Mouse (Mus musculus) liver, embryonic 12.5 days (tissue): ENCODE results near the gene Dnajb7. TPM values are rescaled to one million over a fixed set of nuclear protein-coding genes. Genes with fewer than 3 reads are reported as not detected.
A peak's percentile ranks its signal among the peaks of the same experiment; 100 is the strongest.

Experiments used
- ATAC-seq: fragments of 200-750 bp; cut with Nextera tagmentation; 2 replicates; pipeline ENCODE4 v1.8.0; 2017; ENCODE audit warnings: moderate number of reproducible peaks, mild to moderate bottlenecking, moderate library complexity
- H3K27ac ChIP-seq: fragments of 300-500 bp; sonication (generic); 2 replicates; pipeline ENCODE4 v1.5.1; 2016; ENCODE audit warnings: mild to moderate bottlenecking
- H3K27me3 ChIP-seq: fragments of 300-500 bp; sonication (generic); replicated peaks from 2 replicates; pipeline ENCODE4 v1.6.1; 2016; ENCODE audit warnings: mild to moderate bottlenecking, moderate library complexity
- H3K36me3 ChIP-seq: fragments of 300-500 bp; sonication (generic); 2 replicates; pipeline ENCODE4 v1.6.1; 2016; ENCODE audit warnings: mild to moderate bottlenecking, moderate library complexity
- H3K4me1 ChIP-seq: fragments of 300-500 bp; sonication (generic); 2 replicates; pipeline ENCODE4 v1.6.1; 2016
- H3K4me2 ChIP-seq: fragments of 300-500 bp; sonication (generic); 2 replicates; pipeline ENCODE4 v1.6.1; 2016; ENCODE audit warnings: mild to moderate bottlenecking, moderate library complexity
- H3K4me3 ChIP-seq: fragments of 300-500 bp; sonication (generic); 2 replicates; pipeline ENCODE4 v1.5.1; 2016; ENCODE audit warnings: mild to moderate bottlenecking, moderate library complexity
- H3K9ac ChIP-seq: fragments of 300-500 bp; sonication (generic); 2 replicates; pipeline ENCODE4 v1.6.1; 2016; ENCODE audit warnings: mild to moderate bottlenecking, moderate library complexity
- H3K9me3 ChIP-seq: fragments of 300-500 bp; sonication (generic); replicated peaks from 2 replicates; pipeline ENCODE4 v1.6.1; 2016; ENCODE audit warnings: mild to moderate bottlenecking, moderate library complexity
- WGBS: fragments of 180-500 bp; shearing (Covaris S2); methylation state at CpG from one replicate; pipeline ENCODE4 v1.1.7; 2016; ENCODE audit not compliant: insufficient replicate concordance; 5-methylcytosine and 5-hydroxymethylcytosine counted together
- polyA plus RNA-seq: library from polyadenylated mRNA; unstranded; fragments of >200 nt; fragmentation: Nextera tagmentation; extraction: Ambion mirVana; gene quantifications from 2 replicates; pipeline ENCODE4 v1.2.1, GENCODE M21; 2016

The Dnajb7 gene
- polyA plus RNA-seq, 1 experiment from 2014 or later: 1.3 TPM

DNA sequence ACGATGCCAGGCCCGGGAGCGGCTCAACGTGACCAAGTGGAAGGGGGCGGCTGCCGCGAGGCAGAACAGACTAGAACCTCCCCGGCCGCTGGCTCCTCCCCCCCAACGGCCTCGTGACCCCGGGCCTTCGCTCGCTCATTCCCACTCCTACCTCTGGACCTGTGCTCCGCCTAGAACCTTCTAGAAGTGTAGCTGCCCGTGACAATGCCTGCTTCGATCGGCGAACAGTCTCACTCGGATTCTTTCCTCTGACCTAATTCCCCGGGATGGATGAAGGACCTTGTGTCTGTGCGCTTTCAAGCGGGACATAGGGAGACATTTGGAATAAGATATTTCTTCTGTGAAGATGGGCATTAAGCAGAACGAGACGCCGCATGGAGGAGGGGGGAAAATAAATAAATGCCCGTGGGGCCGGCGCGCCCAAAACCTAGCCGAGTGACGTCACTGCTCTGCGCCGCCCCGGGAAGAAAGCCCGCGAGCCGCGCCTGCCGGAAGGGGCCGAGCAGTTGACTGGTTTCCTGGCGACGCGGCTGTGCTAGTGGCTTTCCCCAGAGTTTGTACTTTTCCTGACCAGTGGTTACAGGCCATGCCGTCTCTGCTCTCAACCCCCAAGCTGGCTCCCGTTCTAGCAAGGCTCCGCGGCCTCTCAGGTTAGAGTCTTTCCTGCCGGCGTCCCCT, 8.3 kb downstream of the Dnajb7 start, which contains the start of the genes St13 and Xpnpep3:
St13 (minus strand) TSS at position 440 of the 678 bp plus-strand sequence.
Xpnpep3 (plus strand) TSS at position 501 of the 678 bp plus-strand sequence.
- peak within 1 kb of the TSS; percentile 96 for H3K4me2 ChIP-seq
- H3K27ac ChIP-seq: peak within 1 kb of the TSS; percentile 92
- no peaks in the 10 kb centered on the region for H3K27me3 ChIP-seq
- H3K9ac ChIP-seq: peak within 1 kb of the TSS; percentile 96
- ATAC-seq: peak; percentile 99
- peak within 1 kb of the TSS; percentile 88 for H3K4me3 ChIP-seq
- H3K9me3 ChIP-seq: no peaks in the 10 kb centered on the region
- H3K4me1 ChIP-seq: peaks cover 48% of the 10 kb centered on the region
- peaks cover 10% of the 10 kb centered on the region; the same call in 1 of the 2 replicates for H3K36me3 ChIP-seq
- under 1% methylated on average over 49 of the region's 50 CpGs for WGBS

- Histone ChIP-seq H3K4me1 (peaks cover 49% of the 10 kb centered on the region), H3K9ac (peak overlapping the region; percentile 96), H3K27me3 (no peaks in the 10 kb centered on the region), H3K36me3 (peaks cover 10% of the 10 kb centered on the region; the same call in 1 of the 2 replicates), H3K4me2 (peak overlapping the region; percentile 96), H3K27ac (peak overlapping the region; percentile 92), H3K9me3 (no peaks in the 10 kb centered on the region), H3K4me3 (peak overlapping the region; percentile 88)
- under 1% methylated on average over 21 of the region's 21 CpGs for WGBS
- no peak; the same call in 1 of the 2 replicates for ATAC-seq
Observed at GRCm38 (mm10) chr15:81399297-81399637, 8.8 kb downstream of the Dnajb7 start.

GRCm38 (mm10) chr15:81398189-81398588, 9.9 kb downstream of the Dnajb7 start:
- peak overlapping the region; percentile 96 for H3K4me2 ChIP-seq
- H3K4me1 ChIP-seq: peaks cover 58% of the 10 kb centered on the region
- peaks cover 13% of the 10 kb centered on the region; the same call in 1 of the 2 replicates for H3K36me3 ChIP-seq
- H3K9ac ChIP-seq: peak overlapping the region; percentile 96
- no peaks in the 10 kb centered on the region for H3K9me3 ChIP-seq
- no peak overlapping the region for H3K27ac ChIP-seq
- H3K27me3 ChIP-seq: no peaks in the 10 kb centered on the region
- ATAC-seq: no peak
- H3K4me3 ChIP-seq: peak overlapping the region; percentile 88

- Histone ChIP-seq H3K36me3 (peaks cover 40% of the 10 kb centered on the region), H3K4me2 (no peak overlapping the region), H3K27me3 (no peaks in the 10 kb centered on the region), H3K9me3 (no peaks in the 10 kb centered on the region), H3K4me3 (no peak overlapping the region), H3K9ac (no peak overlapping the region), H3K27ac (no peak overlapping the region), H3K4me1 (peaks cover 41% of the 10 kb centered on the region)
- 74% methylated on average over 8 of the region's 8 CpGs for WGBS
- no peak for ATAC-seq
Observed at GRCm38 (mm10) chr15:81394211-81394915, 13.7 kb downstream of the Dnajb7 start.

GRCm38 (mm10) chr15:81392997-81393396, 15.1 kb downstream of the Dnajb7 start:
- no peaks in the 10 kb centered on the region for H3K27me3 ChIP-seq
- H3K36me3 ChIP-seq: peaks cover 53% of the 10 kb centered on the region
- H3K27ac ChIP-seq: no peak overlapping the region
- H3K9me3 ChIP-seq: no peaks in the 10 kb centered on the region
- H3K9ac ChIP-seq: no peak overlapping the region
- H3K4me2 ChIP-seq: no peak overlapping the region
- ATAC-seq: no peak
- H3K4me3 ChIP-seq: no peak overlapping the region
- H3K4me1 ChIP-seq: peaks cover 33% of the 10 kb centered on the region

GRCm38 (mm10) chr15:81386327-81386726, 21.8 kb downstream of the Dnajb7 start:
- Histone ChIP-seq H3K4me2 (no peak overlapping the region), H3K9ac (no peak overlapping the region), H3K4me3 (no peak overlapping the region), H3K27me3 (no peaks in the 10 kb centered on the region), H3K4me1 (no peaks in the 10 kb centered on the region; the same call in 1 of the 2 replicates), H3K36me3 (peaks cover 95% of the 10 kb centered on the region), H3K9me3 (no peaks in the 10 kb centered on the region), H3K27ac (no peak overlapping the region)
- WGBS: 85% methylated on average over 5 of the region's 5 CpGs
- ATAC-seq: no peak

DNA sequence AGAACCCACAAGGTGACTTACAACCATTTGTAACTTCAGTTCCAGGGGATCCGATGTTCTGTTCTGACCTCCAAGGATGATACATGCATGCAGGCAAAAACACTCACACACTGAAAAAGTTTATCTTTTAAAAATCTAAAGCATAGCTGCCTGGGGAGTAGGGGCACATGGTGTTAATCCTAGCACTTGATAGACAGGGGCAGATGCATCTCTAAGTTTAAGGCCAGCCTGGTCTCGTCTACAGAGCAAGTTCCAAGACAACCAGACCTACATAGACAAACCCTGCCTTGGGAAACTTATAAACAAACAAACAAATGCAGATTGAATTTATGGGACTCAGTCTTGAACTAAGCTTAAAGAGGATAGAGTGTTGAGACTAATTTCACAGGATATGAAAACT, 29.3 kb downstream of the Dnajb7 start:
- Histone ChIP-seq H3K9ac (no peak overlapping the region), H3K36me3 (peaks cover 87% of the 10 kb centered on the region), H3K4me3 (no peak overlapping the region), H3K27me3 (no peaks in the 10 kb centered on the region), H3K4me1 (no peaks in the 10 kb centered on the region), H3K4me2 (no peak overlapping the region), H3K27ac (no peak overlapping the region), H3K9me3 (no peaks in the 10 kb centered on the region)
- WGBS: 80% methylated on average over 2 of the region's 2 CpGs
- no peak for ATAC-seq

DNA sequence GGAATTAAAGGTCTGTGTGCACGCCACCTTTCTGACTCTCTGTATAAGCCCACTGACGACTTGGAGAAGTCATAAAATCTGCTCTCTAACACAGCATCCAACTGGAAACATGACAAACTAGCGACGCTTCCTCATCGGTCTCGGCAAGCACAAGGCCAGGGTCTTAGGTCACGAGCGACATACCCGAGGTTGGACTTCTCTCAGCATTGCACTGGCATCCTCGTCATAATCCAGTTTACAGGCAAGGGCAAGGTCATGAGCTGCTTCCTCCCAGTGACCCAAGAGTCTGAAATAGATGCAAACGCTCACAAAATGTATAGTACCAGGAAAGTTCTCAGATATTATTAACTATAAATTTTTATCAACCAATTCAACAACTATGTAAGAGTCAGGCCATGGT, 33.5 kb downstream of the Dnajb7 start:
- Histone ChIP-seq H3K9me3 (no peaks in the 10 kb centered on the region), H3K4me1 (no peaks in the 10 kb centered on the region), H3K9ac (no peak overlapping the region), H3K27me3 (no peaks in the 10 kb centered on the region), H3K4me3 (no peak overlapping the region), H3K36me3 (peaks cover 85% of the 10 kb centered on the region), H3K4me2 (no peak overlapping the region), H3K27ac (no peak overlapping the region)
- WGBS: 87% methylated on average over 11 of the region's 11 CpGs
- ATAC-seq: no peak

- Histone ChIP-seq H3K9ac (no peak overlapping the region), H3K4me1 (0 out of 2 replicates have a peak, but pooled peaks cover 2% of the 10 kb centered on the region), H3K4me3 (no peak overlapping the region), H3K27me3 (no peaks in the 10 kb centered on the region), H3K36me3 (peaks cover 91% of the 10 kb centered on the region), H3K9me3 (no peaks in the 10 kb centered on the region), H3K27ac (0 out of 2 replicates have a peak overlapping the region, but pooled peaks have one; percentile 14), H3K4me2 (no peak overlapping the region)
- WGBS: 70% methylated on average over 1 of the region's 1 CpGs
- ATAC-seq: no peak
Observed at GRCm38 (mm10) chr15:81370356-81370755, 37.7 kb downstream of the Dnajb7 start.

GRCm38 (mm10) chr15:81368601-81369000, 39.5 kb downstream of the Dnajb7 start:
- Histone ChIP-seq H3K9me3 (no peaks in the 10 kb centered on the region), H3K27ac (no peak overlapping the region), H3K4me1 (0 out of 2 replicates have a peak, but pooled peaks cover 5% of the 10 kb centered on the region), H3K4me3 (no peak overlapping the region), H3K4me2 (no peak overlapping the region), H3K27me3 (no peaks in the 10 kb centered on the region), H3K36me3 (peaks cover 92% of the 10 kb centered on the region), H3K9ac (no peak overlapping the region)
- no peak for ATAC-seq
- WGBS: 69% methylated on average over 1 of the region's 1 CpGs

DNA sequence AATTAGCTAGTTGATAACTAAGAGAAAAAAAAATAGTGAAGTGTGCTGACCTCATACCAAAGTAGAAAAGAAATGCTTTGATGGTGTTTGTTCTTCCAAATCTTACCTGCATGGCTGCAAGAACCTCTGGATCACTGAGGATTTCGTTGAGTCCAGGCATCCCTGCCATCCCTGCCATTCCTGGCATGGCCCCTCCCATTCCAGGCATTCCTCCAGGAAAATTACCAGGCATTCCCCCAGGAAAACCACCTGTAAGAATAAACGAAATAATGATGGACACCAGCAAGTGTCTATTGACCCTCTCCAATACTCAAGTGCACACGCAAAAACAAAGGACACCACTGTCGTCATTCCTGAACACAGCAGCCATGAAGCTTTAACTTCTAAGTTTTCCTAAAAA, 41.9 kb downstream of the Dnajb7 start:
- Histone ChIP-seq H3K9ac (no peak overlapping the region), H3K4me2 (no peak overlapping the region), H3K4me3 (no peak overlapping the region), H3K36me3 (peaks cover 76% of the 10 kb centered on the region), H3K9me3 (no peaks in the 10 kb centered on the region), H3K27ac (no peak overlapping the region), H3K4me1 (peaks cover 25% of the 10 kb centered on the region), H3K27me3 (no peaks in the 10 kb centered on the region)
- no peak for ATAC-seq
- WGBS: 76% methylated on average over 4 of the region's 4 CpGs

- Histone ChIP-seq H3K4me2 (no peak overlapping the region), H3K9ac (no peak overlapping the region), H3K9me3 (no peaks in the 10 kb centered on the region), H3K4me1 (peaks cover 30% of the 10 kb centered on the region), H3K27me3 (no peaks in the 10 kb centered on the region), H3K4me3 (no peak overlapping the region), H3K36me3 (peaks cover 66% of the 10 kb centered on the region), H3K27ac (no peak overlapping the region; the same call in 1 of the 2 replicates)
- no peak for ATAC-seq
- WGBS: 67% methylated on average over 8 of the region's 8 CpGs
Observed at GRCm38 (mm10) chr15:81365246-81365645, 42.9 kb downstream of the Dnajb7 start.
